Mouse (Mus musculus) hindbrain, embryonic 14.5 days (tissue): ENCODE results near the gene Ankrd54. TPM values are rescaled to one million over a fixed set of nuclear protein-coding genes. Genes with fewer than 3 reads are reported as not detected.
"Not testable (repeated sequence)": the region's sequence is repeated elsewhere in the genome, so short reads cannot be mapped to it uniquely, and the experiment has no call there.

ENCODE experiments used
- ATAC-seq: fragments of 200-750 bp; cut with Nextera tagmentation; 2 replicates; pipeline ENCODE4 v1.8.0; 2017; ENCODE audit warnings: moderate number of reproducible peaks, mild to moderate bottlenecking, moderate TSS enrichment, moderate library complexity; ENCODE audit not compliant: low FRiP score
- DNase-seq: peaks from one replicate; pipeline ENCODE4 v3.0.0-alpha.2; 2015; ENCODE audit warnings: low spot score
- H3K27ac ChIP-seq: fragments of 300-500 bp; sonication (generic); 2 replicates; pipeline ENCODE4 v1.5.1; 2014; ENCODE audit warnings: mild to moderate bottlenecking, moderate library complexity
- H3K27me3 ChIP-seq: fragments of 300-500 bp; sonication (generic); 2 replicates; pipeline ENCODE4 v1.6.1; 2014; ENCODE audit warnings: mild to moderate bottlenecking, low read length, mixed read lengths; ENCODE audit not compliant: control insufficient read depth, insufficient read depth
- H3K36me3 ChIP-seq: fragments of 300-500 bp; sonication (generic); replicated peaks from 2 replicates; pipeline ENCODE4 v1.6.1; 2014; ENCODE audit not compliant: control insufficient read depth, insufficient read depth
- H3K4me1 ChIP-seq: fragments of 300-500 bp; sonication (generic); replicated peaks from 2 replicates; pipeline ENCODE4 v1.6.1; 2014; ENCODE audit warnings: antibody characterized with exemption, low read length, mixed read lengths; ENCODE audit not compliant: control insufficient read depth, insufficient read depth
- H3K4me2 ChIP-seq: fragments of 300-500 bp; sonication (generic); replicated peaks from 2 replicates; pipeline ENCODE4 v1.6.1; 2014; ENCODE audit warnings: mild to moderate bottlenecking, moderate library complexity
- H3K4me3 ChIP-seq: fragments of 300-500 bp; sonication (generic); replicated peaks from 2 replicates; pipeline ENCODE4 v1.5.1; 2014; ENCODE audit warnings: mild to moderate bottlenecking, low read length
- H3K9ac ChIP-seq: fragments of 300-500 bp; sonication (generic); 2 replicates; pipeline ENCODE4 v1.6.1; 2014
- H3K9me3 ChIP-seq: fragments of 300-500 bp; sonication (generic); 2 replicates; pipeline ENCODE4 v1.6.1; 2016; ENCODE audit warnings: low read length; ENCODE audit not compliant: control insufficient read depth
- WGBS: fragments of 180-500 bp; shearing (Covaris S2); extraction: QIAGEN DNeasy Blood & Tissue Kit; methylation state at CpG from one replicate; pipeline ENCODE4 v1.1.7; 2014; 5-methylcytosine and 5-hydroxymethylcytosine counted together
- polyA plus RNA-seq: library from polyadenylated mRNA; unstranded; fragments of >200 nt; fragmentation: Nextera tagmentation; extraction: Ambion mirVana; gene quantifications from 2 replicates; pipeline ENCODE4 v1.2.1, GENCODE M21; 2014

Ankrd54 gene
- polyA plus RNA-seq, 1 experiment from 2014 or later, result 42.2 TPM

DNA sequence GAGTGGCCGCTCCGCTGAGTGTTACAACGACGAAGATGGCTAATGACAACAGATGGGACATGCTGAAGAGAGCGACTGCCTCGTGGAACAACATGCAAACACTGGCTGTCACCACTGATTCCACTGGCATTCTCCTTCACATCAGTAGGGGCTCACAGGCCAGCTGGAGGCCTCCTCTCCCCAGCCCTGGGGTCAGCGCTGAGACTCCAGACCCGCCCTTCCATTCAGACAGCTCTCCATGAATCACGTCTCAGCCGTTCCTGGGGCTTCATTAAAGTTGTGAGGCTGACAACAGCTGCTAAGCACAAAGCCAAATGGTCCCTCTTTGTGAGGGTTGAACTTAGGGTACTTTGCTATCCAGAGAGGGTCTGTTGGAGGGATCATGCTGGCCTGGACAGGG, 51.1 kb downstream of the Ankrd54 start:
- H3K4me1 ChIP-seq, result no peaks in the 10 kb centered on the region
- ATAC-seq, result no peak
- no peak overlapping the region for H3K9ac ChIP-seq
- no peak overlapping the region for H3K4me3 ChIP-seq
- 33% methylated on average over 10 of the region's 10 CpGs for WGBS
- no peaks in the 10 kb centered on the region for H3K27me3 ChIP-seq
- H3K4me2 ChIP-seq, result no peak overlapping the region
- DNase-seq, result no peak
- no peaks in the 10 kb centered on the region for H3K9me3 ChIP-seq
- peaks cover 9% of the 10 kb centered on the region; the same call in 1 of the 2 replicates for H3K36me3 ChIP-seq
- no peak overlapping the region for H3K27ac ChIP-seq

DNA sequence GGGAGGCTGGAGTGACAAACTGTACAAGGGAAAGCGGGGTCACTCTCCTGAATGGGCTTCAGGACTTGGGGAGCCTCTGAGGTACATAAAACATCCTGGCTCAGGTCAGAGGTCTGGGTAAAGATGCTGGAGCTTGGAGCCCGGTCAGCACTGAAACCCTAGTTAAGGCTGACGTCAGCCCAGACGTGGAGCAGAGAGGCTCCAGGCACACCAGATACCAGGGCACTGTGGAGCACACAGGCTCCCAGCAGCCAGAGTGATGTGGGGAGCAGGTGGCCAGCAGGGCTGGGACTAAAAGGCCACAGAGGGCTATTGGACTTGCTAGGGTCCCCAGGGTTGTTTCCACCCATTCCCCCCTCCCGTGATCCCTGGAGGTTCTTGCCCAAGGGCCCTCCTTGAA, 53.0 kb downstream of the Ankrd54 start:
- H3K4me2 ChIP-seq, result no peak overlapping the region
- H3K4me1 ChIP-seq, result no peaks in the 10 kb centered on the region
- DNase-seq (no peak), ATAC-seq (no peak)
- no peak overlapping the region for H3K27ac ChIP-seq
- 59% methylated on average over 5 of the region's 5 CpGs for WGBS
- H3K36me3 ChIP-seq, result peaks cover 27% of the 10 kb centered on the region
- no peaks in the 10 kb centered on the region for H3K27me3 ChIP-seq
- no peak overlapping the region for H3K4me3 ChIP-seq
- H3K9me3 ChIP-seq, result no peaks in the 10 kb centered on the region
- no peak overlapping the region for H3K9ac ChIP-seq

DNA sequence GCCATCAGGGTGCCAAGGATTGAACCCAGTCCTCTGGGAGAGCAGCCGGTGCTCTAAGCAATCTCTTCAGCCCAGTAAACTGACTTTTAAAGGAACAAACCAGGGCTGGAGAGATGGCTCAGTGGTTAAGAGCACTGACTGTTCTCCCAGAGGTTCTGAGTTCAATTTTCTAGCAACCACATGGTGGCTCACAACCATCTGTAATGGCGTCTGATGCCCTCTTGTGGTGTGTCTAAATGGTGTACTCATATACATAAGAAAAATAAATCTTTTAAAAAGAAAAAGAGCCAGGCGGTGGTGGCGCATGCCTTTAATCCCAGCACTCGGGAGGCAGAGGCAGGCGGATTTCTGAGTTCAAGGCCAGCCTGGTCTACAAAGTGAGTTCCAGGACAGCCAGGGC, 54.9 kb downstream of the Ankrd54 start:
- H3K27ac ChIP-seq, DNase-seq, H3K27me3 ChIP-seq, ATAC-seq, H3K9me3 ChIP-seq, H3K4me1 ChIP-seq, H3K4me3 ChIP-seq, H3K9ac ChIP-seq, H3K4me2 ChIP-seq: not testable (repeated sequence)
- H3K36me3 ChIP-seq, result peaks cover 46% of the 10 kb centered on the region
- 91% methylated on average over 6 of the region's 6 CpGs for WGBS

GRCm38 (mm10) chr15:79007059-79007458, 55.6 kb downstream of the Ankrd54 start:
- Histone ChIP-seq H3K9ac (no peak overlapping the region), H3K27me3 (no peaks in the 10 kb centered on the region), H3K4me1 (no peaks in the 10 kb centered on the region), H3K4me3 (no peak overlapping the region), H3K27ac (no peak overlapping the region), H3K4me2 (no peak overlapping the region), H3K36me3 (peaks cover 54% of the 10 kb centered on the region), H3K9me3 (no peaks in the 10 kb centered on the region)
- DNase-seq (no peak), ATAC-seq (no peak)
- WGBS, result 95% methylated on average over 5 of the region's 5 CpGs

- Histone ChIP-seq H3K4me2 (no peak overlapping the region), H3K4me1 (no peaks in the 10 kb centered on the region), H3K4me3 (no peak overlapping the region), H3K9ac (no peak overlapping the region), H3K9me3 (no peaks in the 10 kb centered on the region), H3K27ac (no peak overlapping the region), H3K27me3 (no peaks in the 10 kb centered on the region), H3K36me3 (peaks cover 58% of the 10 kb centered on the region)
- ATAC-seq, result no peak
- no peak for DNase-seq
- WGBS, result 71% methylated on average over 3 of the region's 3 CpGs
Observed at GRCm38 (mm10) chr15:79006638-79007037, 56.1 kb downstream of the Ankrd54 start.

DNA sequence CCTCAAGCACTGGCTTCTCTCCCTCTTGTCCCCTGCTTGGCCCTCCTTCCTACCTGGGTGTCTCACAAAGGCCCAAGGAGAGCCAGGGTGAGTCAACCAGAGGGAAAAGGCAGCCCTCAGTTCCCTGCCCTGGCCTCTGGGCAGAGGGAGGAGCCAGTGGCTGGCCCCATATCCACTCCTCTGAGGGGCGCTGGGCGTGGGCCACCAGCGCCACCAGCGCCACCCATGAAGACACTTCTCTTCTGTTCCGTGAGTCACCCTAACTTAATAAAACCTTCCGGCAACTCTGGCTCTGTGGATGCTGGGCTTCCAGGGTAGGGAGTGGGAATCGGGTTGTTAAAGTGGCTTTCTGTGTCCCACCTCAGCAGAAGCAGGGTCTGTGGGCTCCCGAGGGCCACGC, 57.1 kb downstream of the Ankrd54 start:
- H3K9me3 ChIP-seq, result no peaks in the 10 kb centered on the region
- no peaks in the 10 kb centered on the region for H3K27me3 ChIP-seq
- H3K27ac ChIP-seq, result no peak overlapping the region
- no peak overlapping the region for H3K4me3 ChIP-seq
- H3K4me2 ChIP-seq, result no peak overlapping the region
- WGBS, result 90% methylated on average over 9 of the region's 9 CpGs
- H3K9ac ChIP-seq, result no peak overlapping the region
- no peaks in the 10 kb centered on the region for H3K4me1 ChIP-seq
- DNase-seq (no peak), ATAC-seq (no peak)
- H3K36me3 ChIP-seq, result peaks cover 69% of the 10 kb centered on the region

Other genes starting within 250 kb of the Ankrd54 start
- 10.7 and 11.2 TPM in 2 replicates for gene Cdc42ep1, start 220.3 kb downstream of the Ankrd54 start, polyA plus RNA-seq
- gene Lgals2, start 207.4 kb downstream of the Ankrd54 start, polyA plus RNA-seq, result not detected in 2 replicates
- gene Gga1, start 185.7 kb downstream of the Ankrd54 start, polyA plus RNA-seq, result 40.1 and 43.0 TPM in 2 replicates
- gene Gm49510, start 163.2 kb downstream of the Ankrd54 start, polyA plus RNA-seq, result 0.16 TPM in 1 of 2 replicates, not detected in the other
- gene Sh3bp1, start 163.1 kb downstream of the Ankrd54 start, polyA plus RNA-seq, result 3.7 and 5.5 TPM in 2 replicates
- gene Pdxp, start 149.0 kb downstream of the Ankrd54 start, polyA plus RNA-seq, result 105 and 121 TPM in 2 replicates
- gene Lgals1, start 136.2 kb downstream of the Ankrd54 start, polyA plus RNA-seq, result 117 and 157 TPM in 2 replicates
- 57.7 and 59.2 TPM in 2 replicates for gene Nol12, start 128.0 kb downstream of the Ankrd54 start, polyA plus RNA-seq
- 37.4 and 41.1 TPM in 2 replicates for gene Triobp, start 115.2 kb downstream of the Ankrd54 start, polyA plus RNA-seq
- gene H1f0, start 34.4 kb downstream of the Ankrd54 start, polyA plus RNA-seq, result 74.8 and 75.7 TPM in 2 replicates
- not detected in 2 replicates for gene Galr3, start 21.0 kb downstream of the Ankrd54 start, polyA plus RNA-seq
- 170 and 177 TPM in 2 replicates for gene Eif3l, start 12.3 kb upstream of the Ankrd54 start, polyA plus RNA-seq
- 12.9 and 14.3 TPM in 2 replicates for gene Micall1, start 46.0 kb upstream of the Ankrd54 start, polyA plus RNA-seq
- gene Polr2f, start 78.1 kb upstream of the Ankrd54 start, polyA plus RNA-seq, result 273 and 298 TPM in 2 replicates
- 18.3 and 19.1 TPM in 2 replicates for gene 1700088E04Rik, start 78.4 kb upstream of the Ankrd54 start, polyA plus RNA-seq
- 8.9 and 10.3 TPM in 2 replicates for gene Sox10, start 102.3 kb upstream of the Ankrd54 start, polyA plus RNA-seq
- gene Pick1, start 166.3 kb upstream of the Ankrd54 start, polyA plus RNA-seq, result 45.8 and 48.2 TPM in 2 replicates
- gene Gm49486, start 166.5 kb upstream of the Ankrd54 start, polyA plus RNA-seq, result 1.1 TPM in 2 replicates
- 0.90 and 1.2 TPM in 2 replicates for gene Slc16a8, start 191.9 kb upstream of the Ankrd54 start, polyA plus RNA-seq
- gene Baiap2l2, start 222.6 kb upstream of the Ankrd54 start, polyA plus RNA-seq, result 2.3 and 2.6 TPM in 2 replicates